Mouse (Mus musculus): ENCODE measurements at regions not wholly inside any gene's neighbourhood (a gene's known extent, or its start where the extent isn't known, plus 50 kb on each side); places are given as distances from the start of the nearest gene placed in this dataset.

DNA sequence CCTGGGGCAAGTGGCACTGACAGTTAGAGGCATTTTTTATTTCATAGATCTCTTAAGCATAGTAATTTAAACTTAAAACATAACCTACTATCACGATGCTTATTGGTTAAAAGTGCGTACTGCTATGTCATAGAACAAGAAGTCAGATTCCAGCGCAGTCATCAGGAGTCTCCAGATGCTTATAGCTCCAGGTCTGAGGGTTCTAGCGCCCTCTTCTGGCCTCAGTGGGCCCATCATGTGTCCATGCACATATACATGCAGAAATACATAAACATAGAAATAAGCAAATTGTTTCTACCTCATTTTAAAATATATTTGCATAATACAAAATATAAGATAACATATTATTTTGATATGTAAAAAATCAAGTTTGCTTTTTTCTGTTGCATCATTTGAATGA is 1002.8 kb upstream of the Adgrl2 start:
- no peak for ATAC-seq (ENCODE audit: low TSS enrichment)

DNA sequence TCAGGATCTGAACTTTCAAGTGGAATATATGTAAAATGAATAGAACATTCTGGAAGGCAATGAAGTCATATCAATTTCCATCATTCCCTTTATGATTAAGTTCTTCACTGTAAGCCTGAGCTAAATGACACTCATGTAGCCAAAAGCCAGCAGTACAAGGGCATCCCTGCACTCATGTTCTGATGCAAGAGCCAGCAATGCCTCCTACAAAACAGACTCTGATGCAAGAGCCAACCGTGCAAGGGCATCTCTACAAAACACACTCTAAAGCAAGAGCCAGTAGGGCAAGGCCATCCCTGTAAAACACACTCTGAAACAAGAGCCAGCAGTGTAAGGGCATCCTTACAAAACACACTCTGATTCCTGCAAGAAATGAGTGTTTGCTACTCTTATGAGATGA is 997.4 kb upstream of the Adgrl2 start:
- no peak for ATAC-seq (ENCODE audit: low TSS enrichment)

DNA sequence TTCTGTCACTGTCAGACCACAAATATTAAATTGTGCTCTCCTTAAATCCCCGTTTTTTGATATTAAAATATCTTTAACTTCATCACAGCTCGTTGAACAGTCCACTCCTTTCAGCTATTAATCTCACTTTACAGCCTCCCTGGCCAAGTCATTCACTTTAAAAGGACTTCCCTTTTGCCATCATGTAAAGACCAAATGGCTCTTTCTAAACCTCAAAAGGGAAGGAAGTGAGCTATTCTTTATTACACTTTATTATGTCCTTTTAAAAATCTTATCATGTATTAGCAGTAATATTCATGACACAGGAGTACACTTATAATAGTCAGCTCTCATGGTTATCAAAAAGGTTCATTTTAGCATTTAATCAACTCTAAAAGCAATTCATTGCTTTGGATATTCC is 966.6 kb upstream of the Adgrl2 start:
- no peak for ATAC-seq (ENCODE audit: low TSS enrichment)

DNA sequence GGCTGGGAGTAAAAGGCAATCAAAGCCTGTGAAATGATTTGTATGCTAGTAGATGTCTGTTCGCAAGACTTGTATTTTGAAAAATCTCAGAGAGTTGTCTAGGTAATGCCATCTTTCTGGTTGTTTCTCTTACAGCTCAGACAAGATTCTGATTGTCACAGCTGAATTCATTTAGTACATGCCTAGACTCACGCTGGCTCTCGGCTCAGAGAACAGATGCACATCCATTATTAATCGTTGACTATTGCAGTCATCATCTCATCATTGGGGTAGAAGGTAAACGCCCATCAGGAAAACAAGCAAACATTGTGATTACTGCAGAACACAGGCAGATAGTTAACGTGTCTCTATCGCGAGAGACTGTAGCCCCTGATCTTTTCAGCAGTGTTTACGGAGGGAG is 945.8 kb upstream of the Adgrl2 start:
- ATAC-seq (ENCODE audit: low TSS enrichment): no peak

DNA sequence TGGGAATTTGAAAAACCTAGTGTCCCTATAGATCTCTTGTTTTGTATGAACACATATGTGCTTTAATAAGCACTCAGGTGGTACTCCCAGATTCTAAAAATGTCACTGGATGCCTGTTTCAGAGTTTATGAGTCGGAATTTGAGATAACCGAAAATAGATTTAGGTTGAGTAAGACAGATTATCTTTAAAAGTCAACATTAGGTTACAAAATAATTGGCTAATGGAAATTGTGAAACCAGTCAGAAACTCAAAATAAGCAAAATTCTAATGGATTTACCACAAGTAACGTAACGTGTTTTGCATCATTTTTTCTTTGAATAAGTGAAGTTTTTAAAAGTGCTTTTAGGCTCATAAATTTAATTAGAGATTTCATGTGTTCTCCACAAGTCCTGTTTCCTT is 944.5 kb upstream of the Adgrl2 start:
- no peak for ATAC-seq (ENCODE audit: low TSS enrichment)

DNA sequence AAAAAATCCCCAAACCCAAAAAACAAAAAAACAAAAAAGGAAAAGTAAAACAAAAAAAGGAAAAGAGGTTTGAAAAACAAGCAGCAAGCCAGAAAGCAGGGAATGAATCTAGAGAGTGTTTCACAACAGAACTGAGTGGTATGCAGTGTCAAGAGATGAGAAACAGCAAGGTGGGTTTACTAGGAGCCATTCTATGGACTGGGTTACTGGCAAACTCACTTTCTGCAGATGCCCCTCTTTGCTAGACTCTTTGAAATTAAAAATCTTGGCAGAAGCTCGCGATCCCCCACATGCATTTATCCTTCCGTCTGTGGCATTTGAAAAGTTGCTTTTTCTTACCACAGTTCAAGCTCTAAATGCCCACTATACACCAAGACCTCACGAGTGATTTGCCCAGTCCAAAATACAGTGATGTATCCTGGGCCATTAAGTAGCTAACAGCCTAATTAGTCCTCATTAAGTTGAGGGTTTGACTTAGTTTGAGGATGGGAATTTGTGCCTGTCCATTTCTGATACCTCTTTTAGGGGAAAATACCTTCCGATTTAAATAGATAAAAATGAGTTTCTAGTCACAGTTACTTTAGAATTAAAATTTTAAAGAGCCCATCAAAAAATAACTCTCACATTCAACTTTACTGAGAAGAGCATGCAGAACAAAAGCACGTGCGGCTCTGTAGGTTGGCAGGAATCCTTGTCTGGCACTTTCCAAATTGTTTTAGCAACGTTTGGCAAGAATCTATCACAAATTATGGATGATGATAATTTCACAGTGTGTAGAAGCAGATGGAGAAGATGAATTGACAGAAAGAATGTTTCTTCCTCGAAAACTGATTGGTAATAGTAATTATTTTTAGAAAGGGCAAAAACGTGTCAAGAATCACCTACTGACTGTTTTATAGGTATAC is 938.4 kb upstream of the Adgrl2 start:
- ATAC-seq (ENCODE audit: low TSS enrichment): no peak

DNA sequence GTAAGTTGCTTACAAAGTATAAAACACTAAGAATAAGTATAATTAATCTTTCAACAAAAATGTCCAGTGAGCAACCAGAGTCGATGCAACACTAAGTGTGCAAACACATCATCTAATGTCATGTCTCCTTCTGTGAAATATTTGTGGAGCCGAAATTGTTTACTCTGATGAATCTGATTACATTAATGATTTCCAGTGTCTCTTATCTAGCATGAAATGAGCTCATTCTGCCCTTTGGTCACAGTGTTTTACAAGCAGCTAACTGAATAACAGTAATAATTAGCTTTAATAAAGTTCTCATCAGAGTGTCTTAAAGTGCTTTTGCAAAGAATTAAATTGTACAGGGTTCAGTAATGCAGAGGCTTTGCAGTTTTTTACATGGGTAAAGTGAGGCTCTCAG is 929.9 kb upstream of the Adgrl2 start:
- no peak for ATAC-seq (ENCODE audit: low TSS enrichment)

DNA sequence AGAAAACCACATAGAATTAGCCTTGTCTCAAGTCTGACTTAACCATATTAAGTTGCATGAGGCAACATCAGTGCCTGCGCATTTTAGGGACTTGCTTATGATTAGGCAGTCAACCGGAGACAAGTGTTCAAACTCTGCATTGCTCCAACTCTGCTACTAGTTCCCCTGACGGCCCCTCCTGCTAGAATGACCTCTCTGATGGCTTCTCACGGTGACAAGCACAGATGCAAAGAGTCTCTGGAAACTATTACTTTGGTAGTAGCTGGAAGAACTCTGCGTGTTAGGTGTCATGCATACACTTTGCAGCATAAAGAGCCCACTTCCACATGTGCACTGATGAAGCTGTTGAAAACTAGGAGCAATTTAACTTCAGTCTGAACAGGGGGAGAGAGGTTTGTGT is 927.8 kb upstream of the Adgrl2 start:
- no peak for ATAC-seq (ENCODE audit: low TSS enrichment)

DNA sequence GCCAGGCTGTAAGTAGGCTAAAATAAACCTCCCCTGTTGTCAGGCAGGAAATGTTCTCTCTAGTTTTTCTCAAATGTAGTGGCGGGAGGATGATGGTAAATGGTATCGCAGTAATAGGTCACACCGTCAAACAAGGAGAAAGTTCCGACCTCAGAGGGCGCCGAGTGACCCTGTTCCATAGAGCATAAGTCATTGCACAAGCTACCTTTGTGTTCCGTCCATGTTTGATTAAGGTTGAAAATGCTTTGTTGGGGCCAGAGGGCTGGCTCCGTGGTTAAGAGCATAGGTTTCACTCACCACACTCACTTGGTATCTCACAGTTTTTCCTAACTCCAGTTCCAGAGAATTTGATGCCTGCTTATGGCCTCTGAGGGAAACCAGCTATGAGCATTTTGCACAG is 920.4 kb upstream of the Adgrl2 start:
- ATAC-seq (ENCODE audit: low TSS enrichment): 0 out of 2 replicates have a peak, but pooled peaks have one; percentile 13

DNA sequence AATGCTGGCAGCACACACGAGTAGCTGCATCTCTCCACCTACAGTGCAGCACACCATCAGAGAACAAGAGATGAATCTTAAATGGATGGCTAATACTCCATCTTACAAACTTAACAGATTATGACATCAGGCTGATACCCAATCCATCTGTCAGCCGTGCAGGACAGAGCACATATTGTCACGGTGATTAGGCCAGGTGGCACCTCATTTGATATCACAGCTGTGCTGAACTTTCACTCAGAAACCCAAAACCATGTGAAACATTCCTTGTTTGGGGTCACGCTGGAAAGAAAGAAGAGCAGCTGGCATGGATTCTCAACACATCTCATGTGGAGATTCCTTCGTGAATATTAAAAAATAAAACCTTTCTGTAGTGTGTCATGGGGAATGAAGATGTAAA is 911.4 kb upstream of the Adgrl2 start:
- ATAC-seq (ENCODE audit: low TSS enrichment): no peak

DNA sequence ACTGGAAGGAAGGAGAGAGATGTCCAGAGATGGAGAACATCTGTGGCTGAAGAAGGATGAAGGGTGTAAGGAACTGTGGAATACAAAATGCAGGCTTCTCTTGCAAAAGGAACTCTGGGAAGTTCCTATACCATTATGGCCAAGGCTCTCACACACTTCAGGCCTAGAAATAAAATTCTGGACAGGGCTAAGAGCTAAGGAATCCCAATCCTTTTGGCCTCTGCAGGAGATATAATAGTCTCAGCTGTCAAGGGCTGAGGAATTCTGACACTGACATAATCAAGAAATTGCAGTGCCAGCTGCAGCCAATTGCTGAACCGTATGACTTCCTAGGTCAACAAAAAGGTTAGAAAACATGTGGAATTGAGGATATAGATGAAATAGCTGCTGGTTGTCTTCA is 886.2 kb upstream of the Adgrl2 start:
- ATAC-seq (ENCODE audit: low TSS enrichment): no peak

DNA sequence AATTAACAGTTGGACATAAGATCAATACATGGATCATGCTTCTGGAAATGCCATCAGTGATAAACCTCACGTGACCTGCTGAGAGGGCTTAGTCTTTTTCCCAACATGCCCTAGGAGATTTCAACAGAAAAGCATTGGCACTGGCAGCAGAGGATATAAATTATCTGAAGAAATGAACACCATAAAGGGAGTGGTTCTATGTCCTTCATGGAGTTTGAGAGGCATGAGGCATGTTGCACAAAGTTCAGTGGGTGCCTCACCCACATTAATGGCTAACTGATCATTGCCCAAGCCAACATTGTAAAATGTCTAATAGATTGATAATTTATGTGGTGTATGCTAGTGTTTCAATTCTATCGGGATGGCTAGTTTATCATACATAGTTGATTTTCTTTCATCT is 875.6 kb upstream of the Adgrl2 start:
- ATAC-seq (ENCODE audit: low TSS enrichment): no peak

DNA sequence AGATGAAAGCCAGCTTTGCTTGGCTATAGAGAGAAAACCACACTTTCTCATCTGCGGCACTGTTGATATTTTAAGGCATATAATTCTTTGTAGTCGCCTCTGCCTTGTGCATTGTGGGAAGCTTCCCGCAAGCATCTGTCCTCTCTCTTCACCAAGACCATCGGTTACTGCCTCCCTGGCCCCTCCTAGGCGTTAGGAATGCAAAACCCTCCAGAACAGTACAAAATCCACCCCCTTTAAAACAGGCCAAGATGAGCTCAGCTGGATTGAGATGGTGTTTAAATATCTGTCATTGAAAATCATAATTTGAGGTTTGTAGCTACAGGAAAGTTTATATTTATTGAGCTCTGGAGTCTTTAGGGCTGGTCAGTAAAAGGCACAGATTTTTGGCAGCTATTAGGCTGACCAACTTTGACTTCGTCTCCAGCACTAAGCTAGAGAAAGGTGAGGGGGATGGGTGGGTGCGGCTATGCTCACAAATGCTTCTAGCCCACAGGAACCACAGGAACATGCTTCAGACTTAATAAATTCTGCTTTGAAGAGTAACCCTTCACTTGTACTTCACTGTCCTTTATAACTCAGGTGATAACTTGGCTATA is 856.7 kb upstream of the Adgrl2 start:
- no peak for ATAC-seq (ENCODE audit: low TSS enrichment)

DNA sequence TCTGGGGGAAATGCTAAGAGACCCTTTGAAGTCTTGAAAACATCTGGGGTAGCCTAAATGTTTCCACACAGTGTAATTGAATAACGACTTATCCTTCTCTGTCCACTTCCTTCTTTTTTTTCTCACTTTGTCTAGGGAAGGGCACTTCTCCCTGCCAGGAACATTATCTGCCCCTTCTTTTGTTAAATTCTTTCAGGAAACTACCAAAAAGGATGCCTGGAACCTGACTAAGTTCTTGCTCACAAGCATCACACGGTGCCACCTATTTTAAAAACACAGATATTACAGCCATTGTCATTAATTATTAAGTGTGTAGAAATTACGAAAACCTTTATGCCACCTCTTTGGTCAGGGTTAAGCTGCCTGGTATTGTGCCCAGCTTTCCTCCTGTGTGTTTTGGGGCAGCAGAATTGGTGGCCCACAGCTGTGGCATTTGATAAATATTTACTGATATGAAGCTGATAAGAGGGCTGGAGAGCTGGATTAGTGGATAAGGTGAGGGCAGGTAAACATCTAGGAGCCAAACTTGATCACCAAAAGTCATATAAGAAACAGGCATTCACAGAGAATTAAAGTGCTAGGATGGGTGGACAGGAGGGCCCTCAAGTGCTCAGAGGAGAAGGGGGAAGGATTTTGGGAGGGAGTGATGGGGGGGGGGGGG is 855.6 kb upstream of the Adgrl2 start:
- ATAC-seq (ENCODE audit: low TSS enrichment): no peak

DNA sequence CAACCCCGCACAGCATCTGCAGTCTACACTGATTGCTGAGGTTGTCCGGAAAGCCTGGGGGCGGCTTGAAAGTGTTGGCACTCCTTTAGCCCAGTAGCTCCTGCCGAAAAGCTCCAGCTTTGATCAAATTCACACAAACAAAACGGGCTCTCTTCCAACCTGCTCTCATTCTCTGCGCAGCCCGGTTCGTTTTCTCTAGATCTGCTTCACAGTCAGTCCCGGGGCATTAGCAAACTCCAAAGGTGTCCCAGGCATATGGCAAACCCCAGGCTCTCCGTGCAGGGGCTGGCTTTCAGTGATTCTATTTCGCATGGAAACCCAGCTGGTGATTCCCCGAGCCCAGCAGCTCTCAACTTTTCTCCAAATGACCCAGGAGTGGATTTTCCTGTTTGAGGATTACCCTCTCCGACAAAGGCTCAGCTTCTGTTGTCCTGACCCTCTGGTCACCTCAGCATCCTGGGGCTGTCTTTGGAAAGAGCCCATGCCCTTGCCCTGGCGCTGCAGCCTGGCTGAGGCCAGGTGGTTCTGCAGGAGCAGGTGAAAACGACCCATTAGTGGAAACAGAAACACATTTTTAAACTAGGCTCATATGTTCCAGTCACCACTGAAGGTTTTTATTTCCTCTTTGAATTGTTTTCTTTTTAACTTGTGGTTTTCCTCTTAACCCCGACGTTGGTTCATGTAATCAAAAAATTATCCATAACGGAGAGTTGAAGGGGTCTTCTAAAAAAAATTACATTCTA is 854.9 kb upstream of the Adgrl2 start:
- ATAC-seq (ENCODE audit: low TSS enrichment): peak; percentile 67

DNA sequence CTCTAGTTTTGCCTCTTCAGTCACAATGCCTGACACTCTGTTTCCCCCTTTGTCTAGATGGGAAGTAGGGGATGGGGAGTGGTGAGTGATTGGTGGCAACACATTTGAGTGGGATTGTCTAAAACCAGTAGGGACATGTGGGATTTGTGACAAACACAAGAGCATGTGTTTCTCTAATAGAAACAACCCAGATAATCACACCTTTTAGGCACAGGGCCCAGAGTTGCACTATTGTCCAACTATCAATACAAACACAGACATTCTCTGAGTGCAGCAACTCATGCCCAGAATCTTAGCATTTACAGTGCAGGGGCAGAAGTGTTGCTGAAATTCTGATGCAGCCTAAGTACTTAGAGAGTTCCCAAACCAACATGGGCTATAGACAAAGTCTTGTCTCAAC is 847.6 kb upstream of the Adgrl2 start:
- no peak for ATAC-seq (ENCODE audit: low TSS enrichment)

DNA sequence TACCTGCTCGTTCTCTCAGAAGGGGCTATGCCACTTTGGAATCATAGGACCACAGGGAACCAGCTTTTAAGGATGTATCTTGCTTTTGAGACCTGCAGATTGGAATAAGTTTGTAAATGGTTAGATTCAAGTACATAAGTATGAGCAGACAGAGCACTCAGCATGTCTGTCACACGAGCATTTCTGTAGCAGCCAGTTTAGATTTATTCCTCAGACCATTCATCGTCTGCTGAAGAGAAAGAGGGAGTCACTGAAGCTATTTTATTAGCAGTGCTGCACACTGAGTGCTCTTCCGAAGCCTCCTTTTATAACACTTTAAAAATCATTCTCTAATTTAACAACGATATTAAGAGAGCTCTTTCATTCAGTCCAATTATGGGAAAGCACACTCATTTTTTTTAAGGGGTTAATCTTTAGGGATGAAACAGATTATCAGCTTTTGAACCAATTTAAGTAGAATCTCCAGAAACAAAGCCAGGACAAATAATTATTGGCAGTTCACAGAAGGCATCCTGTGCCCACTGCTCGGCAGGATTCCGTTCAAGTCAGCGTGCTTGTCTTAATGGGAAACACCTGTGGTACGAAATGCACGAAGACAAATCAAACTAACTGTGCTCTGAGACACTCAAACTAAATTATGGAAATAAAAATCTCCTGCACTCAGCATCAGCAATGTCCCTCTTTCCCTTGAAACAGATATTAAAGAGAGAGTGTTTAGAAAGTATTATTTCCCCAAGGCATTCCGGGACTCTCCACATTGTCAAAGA is 846.3 kb upstream of the Adgrl2 start:
- no peak for ATAC-seq (ENCODE audit: low TSS enrichment)

DNA sequence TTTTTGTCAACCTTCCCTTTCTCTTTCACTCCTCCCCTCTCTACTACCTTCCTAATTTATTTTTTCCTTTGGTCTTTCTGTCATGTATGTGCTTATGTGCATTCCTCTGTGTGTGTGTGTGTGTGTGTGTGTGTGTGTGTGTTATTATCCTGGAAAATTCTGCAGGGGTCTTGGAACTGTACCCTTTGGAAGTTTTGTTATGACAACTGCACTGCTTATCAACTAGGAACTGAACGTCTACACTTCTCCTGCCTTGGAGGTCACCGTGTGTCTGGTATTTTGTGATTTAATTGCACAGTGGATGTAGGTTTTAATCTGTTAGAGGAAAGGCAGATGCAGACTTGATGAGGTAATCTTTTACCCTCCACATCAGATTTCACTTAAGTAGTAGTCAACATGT is 836.8 kb upstream of the Adgrl2 start:
- ATAC-seq (ENCODE audit: low TSS enrichment): no peak

DNA sequence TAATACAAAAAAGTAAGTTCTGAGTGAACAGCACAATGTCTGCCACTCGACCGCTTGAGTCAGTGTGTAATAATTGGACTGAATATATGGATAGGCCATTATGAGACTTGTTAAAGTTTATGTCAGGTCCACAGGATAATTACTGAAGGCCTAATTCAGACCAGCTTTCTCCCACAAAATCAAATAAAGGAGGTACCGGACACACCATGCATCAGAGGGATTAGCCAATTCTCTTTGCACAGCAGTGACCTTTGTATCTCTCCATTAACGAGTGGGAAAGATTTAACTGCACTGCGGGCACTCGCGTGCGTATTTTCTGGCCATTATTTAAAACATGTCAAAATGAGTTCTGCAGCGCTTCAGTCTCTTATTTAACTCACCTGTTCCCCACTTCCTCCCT is 836.4 kb upstream of the Adgrl2 start:
- ATAC-seq (ENCODE audit: low TSS enrichment): no peak

DNA sequence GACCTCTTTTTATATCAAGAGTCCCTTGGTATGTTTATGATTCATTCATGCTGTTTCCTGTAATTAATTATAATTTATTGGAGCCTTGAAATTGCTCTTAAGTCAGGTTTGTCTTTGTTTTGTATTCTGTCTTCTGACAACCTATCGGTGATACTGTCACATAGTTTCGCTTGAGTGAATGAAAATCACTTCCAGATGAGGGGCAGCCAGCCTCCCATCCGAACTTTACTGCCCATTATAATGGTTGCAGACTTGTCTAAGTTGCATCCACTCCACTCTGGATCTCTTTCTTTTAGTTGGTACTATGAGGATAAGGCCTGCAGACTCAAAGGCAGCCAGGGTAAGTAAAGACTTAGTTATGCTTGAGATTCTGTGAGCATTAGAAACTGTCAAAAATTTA is 830.3 kb upstream of the Adgrl2 start:
- no peak for ATAC-seq (ENCODE audit: low TSS enrichment)

DNA sequence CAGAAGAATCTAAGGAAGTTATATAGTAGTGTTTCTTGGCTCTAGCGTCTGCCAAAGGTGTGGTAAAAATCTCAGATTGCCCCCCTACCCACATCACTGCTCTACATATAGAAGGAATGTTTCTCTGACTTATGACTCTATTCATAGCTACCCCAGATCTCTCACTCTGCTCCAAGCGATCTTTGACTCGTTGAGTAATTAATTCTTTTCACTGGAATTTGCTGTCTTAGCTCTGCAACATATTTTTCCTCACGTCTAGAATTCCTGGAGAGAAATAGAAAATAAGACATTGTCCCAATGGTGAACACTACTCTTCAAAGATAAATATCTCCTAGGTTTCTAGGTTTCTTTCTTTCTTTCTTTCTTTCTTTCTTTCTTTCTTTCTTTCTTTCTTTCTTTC is 829.5 kb upstream of the Adgrl2 start:
- no peak for ATAC-seq (ENCODE audit: low TSS enrichment)

DNA sequence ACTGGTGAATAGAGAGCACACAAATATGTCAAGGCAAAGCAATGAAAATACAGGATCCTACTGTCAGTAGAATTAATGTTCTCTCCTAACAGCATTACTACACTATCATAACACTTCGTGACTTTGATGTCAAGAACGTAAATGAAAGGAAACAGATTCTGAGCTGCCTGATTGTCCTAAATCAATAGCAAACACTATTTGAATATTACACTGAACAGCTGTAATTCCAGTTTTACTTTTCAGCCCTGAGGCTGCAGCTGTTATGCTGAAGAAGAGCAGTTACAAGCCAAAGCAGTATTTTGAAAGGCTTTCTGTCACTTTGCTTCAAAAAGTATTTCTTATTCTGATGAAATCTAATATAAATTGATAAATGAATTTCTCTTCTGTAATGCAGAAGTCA is 828.7 kb upstream of the Adgrl2 start:
- ATAC-seq (ENCODE audit: low TSS enrichment): no peak
